Mouse (Mus musculus): Measurements from ENCODE around the gene Mob4.

- no peak for TF ChIP-seq CTCF (conservative IDR thresholded peaks at IDR 0.05; ENCODE audit: insufficient read depth, insufficient read length, low read depth, low read length)
- no peak for TF ChIP-seq POLR2A (IDR thresholded peaks at IDR 0.05; ENCODE audit: low read depth, low read length)
These were observed 62.3 kb downstream of the Mob4 start for GRCm38 (mm10) chr1:55193316-55193715.

Measured in kidney, adult 2 months (tissue).